Mouse (Mus musculus) embryo, embryonic 10 days (tissue): Measurements from ENCODE around the gene Gngt2.
"Not testable (repeated sequence)": the region's sequence is repeated elsewhere in the genome, so short reads cannot be mapped to it uniquely, and the experiment has no call there.

ENCODE experiments used
- DNase-seq: peaks from one replicate; pipeline ENCODE4 v3.0.0-alpha.2; 2015; ENCODE audit warnings: low spot score

The Gngt2 gene

DNA sequence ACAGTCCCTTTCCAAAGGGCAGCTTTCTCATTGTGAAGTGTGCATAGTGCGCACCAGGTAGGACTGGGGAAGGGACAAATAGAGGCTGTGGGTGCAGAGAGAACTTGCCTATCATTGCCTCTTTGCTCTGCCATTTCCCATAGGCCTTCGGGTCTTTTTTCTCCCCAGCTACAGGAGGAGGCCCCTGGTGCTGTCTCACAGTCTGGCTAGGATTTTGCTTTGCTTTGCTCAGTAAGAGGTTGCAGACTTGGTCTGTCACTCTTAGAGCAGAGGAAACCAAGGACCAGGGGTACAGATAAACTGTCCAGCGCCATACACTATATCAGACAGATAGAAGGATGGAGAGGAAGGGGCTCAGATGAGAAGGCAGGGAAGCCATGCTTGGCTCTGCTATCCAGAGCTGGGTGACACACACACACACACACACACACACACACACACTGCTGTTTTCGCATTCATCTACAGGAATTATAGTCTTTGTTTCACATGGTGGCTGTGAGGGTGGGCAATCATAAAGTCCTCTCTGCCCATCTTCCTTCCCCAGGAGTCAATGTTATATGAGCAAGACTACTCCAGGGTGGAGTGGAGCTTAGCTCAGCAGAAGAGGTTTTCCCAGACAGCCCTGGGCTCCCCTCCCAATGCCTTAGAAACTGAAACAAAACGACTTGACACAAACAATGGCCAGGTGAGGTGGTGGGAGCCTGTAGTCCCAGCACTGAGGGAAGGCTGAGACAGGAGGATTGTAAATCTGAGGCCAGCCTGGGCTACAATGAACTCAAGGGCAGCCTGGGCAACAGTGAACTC, 3.9 kb downstream of the Gngt2 start:
- no peak for DNase-seq

DNA sequence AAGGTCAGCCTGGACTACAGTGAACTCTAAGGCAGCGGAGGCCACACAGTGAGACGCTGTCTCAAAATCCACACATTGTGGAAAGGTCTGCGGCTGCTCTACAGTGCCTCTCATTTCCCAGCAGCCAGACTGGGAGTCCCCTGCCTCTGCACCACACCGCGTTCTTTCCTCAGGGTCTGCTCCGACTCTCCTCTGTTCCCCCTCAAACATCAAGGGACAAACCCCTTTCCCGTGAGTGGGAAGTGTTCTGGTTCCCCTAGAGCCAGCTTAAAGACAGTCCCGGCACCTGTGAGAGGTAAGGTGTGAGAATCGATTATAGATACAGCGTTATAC, 4.4 kb downstream of the Gngt2 start:
- no peak for DNase-seq

DNA sequence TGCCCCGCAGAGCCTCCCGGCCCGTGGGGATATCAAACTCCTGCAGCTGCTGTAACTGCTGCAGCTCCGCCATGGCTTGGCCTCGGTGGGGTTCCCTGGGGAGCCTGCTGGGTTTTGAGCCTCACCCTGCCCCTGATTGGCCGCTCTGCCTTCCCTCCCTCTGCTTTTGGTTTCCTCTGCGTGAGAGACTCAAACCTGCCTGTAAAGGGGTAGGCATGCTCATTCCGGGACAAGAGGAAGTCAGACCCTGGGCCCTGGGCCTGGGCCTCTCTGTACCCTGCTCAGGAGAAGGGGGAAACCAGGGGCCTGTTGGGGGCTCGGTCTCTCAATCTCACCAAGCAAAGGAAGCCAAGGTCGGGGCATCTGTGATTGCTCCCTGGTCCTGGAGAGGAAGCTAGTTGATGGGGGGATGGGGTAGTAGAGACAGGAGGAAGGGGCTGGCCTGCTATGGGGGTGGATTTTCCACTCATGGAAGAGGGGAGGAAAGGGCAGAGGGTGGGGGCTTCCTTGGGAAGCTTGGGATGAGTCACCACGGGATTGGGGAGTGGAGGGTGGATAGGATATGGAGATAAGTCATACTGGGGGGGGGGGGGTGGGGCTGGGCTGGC, 5.2 kb downstream of the Gngt2 start, which contains the start of gene Abi3:
TSS of gene Abi3 (minus strand) at position 403 of the 608 bp plus-strand sequence.
- no peak for DNase-seq

DNA sequence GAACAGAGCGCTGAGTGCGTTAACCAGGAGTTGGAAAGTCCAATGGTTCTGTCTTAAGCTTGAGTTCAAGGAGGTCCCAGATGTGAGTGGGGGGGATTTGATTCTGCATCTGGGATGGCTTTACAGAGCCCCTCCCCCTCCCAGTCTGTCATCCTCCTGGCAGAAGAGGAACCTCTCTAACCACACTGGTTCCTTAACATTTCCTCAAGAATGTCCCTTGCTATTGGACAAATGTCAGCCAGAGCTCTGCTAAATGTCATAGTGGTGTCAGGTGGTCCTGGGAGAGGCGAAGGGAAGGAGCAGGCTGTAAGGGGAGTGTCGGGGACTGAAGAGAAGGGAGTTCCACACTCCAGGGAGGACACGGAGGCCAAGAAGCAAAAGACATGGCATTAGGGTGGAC, 5.9 kb downstream of the Gngt2 start:
- no peak for DNase-seq

DNA sequence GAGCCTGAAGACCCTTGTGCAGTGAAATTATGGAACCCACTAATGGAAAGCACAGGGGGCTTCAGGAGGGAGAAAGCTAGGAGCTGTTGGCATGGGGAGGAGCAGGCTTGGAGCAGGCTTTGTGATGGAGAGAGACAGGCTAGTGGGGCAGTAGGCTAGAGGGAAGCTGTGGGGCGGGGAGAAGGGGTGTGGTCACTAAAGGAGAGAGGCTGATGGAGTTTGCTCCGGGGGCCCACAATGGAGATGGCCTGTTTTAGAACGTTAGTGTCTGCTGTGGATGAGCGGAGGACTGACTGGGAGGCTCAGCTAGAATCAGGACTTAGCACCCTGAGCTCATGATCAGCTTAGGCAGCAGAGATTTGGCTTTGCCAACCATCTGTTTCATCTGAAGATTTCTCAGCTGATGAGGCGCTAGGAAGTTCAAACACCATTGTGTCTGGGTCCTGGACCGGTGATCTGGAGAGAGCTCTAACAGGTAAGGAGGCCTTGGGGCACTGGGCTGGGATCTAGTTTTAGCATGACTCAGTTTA, 6.5 kb downstream of the Gngt2 start:
- DNase-seq, result no peak

DNA sequence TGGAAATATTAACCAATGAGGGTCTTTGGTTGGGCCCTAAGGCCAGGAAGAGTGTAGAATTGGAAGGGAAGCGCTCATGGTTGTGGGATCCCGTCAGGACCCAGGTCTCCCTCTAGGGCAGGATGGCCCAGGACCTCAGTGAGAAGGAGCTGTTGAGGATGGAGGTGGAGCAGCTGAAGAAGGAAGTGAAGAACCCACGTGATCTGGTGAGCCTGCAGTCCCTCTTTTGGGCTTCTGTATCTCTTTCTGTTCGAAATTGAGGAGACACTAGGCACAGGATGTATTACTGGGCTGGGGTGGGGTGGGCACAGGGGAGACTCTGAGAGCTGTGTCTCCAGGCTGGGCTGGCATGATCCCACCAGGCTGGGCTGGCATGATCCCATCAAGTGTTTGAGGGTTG, 7.9 kb downstream of the Gngt2 start:
- DNase-seq, result no peak

DNA sequence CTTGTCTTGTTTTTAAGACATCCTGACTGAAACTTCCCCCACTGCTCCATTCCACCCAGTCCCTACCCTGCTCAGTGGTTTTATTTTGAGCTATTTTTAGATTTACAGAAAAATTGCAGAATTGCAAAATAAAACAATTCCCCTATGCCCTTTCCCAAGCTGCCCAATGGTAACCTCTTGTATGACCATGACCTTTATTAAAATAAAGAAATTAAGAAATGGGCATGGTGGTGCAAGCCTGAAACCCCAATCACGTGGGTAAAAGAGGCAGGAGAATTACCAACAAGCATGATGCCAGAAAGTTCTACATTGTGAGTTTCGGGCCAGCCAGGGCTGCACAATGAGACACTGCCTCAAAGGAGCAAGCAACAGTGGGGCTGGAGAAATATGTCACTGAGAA, 13.9 kb downstream of the Gngt2 start:
- DNase-seq, result no peak

DNA sequence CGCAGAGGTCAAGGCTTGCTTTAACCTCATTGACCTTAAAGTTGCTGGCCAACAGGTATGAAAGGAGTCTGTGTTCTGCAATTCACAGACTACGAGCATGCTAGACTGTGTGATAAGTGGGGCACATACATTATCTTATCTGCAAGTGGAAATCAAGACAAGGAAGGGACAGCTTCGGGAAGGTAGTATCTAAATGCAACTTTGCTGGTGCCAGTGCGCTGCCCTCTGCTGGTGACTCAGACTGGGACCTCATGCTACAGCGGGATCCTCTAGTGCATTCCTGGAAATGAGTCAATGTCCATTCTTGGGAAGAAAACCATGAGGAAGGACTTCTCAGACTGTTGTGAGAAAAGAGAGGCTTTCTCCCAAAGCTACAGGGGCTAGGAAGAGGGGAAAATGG, 16.7 kb downstream of the Gngt2 start:
- DNase-seq, result peak; percentile 51

DNA sequence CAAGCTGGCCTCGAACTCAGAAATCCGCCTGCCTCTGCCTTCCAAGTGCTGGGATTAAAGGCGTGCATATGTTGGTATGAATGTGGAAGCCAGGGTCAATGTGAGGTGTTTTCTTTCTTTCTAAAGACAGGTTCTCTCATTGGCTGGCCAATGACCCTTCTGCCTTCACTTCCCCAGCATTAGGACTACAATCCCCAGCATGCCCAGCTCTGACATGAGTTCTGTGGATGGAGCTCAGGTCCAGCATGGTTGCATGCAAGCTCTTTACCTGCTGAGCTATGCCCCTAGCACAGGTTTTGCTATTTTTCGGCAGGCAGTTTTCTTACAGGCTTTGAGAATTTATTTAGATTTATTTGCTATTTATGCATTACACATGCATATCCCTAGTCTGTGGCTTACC, 20.3 kb downstream of the Gngt2 start:
- no peak for DNase-seq

DNA sequence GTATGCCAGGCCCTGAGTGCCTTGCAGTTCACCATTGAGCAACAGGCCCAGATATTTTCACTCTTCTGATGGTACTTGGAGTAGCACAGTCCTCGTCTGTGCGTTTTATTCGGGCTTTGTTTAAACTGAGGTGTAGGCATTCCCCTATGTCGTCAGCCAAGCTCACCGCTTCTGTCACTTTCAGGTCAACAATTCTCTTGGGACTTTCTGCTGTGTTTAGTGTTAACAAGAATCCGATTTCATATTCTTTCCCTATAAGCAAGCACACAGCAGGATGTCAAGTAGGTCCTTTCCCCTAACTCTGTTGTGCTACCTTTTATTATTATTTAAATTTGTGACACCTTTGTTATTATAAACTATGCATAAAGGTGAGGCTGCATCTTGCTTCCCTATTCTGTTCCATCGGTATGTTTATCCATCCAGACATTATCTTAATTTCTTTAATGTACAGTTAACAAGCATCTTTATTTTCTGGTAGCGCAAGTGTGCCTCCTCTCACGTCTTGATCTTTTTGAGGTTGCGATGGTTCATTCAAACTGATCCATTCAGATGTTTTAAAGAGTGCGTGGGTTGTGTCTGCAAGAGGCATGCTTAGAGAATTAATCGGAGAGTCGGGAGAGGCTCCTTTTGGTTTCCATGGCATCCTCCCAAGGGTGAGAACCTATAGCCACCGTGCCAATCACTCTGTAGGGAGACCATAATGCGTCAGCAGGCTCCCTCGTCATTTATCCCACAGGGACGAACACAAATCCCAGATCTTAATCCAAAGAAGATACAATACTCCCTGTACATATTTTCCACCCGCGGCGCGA, 20.9 kb downstream of the Gngt2 start:
- no peak for DNase-seq

DNA sequence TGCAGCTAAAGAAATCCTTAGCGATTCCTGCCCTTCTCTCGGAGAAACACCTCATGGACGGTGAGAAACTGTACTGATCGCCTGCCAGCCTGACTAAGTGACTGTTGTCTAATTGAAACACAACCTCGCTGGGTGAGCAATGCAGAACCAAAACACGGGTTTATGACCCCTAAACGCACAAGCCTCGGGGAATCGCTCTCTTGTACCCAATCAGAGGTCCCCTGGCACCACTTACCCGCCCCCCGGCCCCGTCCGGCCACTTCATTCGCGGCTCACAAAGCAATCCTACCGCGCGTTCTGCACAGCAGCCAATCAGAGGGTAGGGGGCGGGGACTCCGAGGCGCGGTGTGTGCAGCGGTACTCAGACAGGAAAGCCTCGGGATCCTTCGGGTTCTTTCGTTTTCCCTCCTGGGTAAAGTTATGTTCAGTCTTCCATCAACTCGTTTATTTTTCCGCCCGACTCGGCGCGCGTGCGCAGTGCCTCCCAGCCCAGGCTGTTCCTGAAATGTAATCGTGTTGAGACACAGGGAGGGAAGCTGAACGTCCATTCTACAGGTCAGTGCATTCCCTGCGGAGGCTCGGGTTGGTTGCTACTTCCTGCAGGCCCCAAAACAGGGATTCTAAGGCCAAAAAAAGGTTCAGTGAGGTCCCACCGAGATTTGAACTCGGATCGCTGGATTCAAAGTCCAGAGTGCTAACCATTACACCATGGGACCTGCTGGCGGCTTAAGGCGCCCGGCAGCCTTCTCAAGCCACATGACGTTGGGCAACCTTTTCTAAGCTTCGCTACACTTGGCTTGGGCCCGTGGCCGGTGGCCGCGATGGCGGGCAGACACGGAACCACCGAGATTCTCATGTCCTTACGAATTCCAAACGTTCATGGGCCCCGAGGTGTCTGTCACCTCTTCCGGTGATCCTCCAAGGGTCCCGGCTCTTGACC, 21.8 kb downstream of the Gngt2 start:
- DNase-seq, result peak; percentile 94

DNA sequence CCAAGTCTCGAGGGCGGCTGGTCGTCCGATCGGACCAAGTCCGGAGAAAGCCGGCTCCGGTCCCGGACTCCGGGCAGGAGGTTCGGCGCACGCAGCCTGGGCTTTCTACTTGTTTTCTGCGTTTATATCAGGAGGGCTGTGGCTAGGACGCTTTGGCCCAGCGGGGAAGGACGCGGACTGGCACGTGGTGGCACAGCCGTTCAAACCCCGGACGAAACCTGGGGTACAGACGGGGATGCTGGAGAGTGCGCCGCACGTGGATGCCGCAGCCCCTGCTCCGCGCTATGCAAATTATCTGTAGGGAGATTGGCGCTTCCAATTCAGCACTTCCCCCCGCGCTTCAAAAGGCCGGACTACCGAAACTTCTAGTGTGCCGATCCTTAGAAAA, 22.4 kb downstream of the Gngt2 start:
- peak; percentile 87 for DNase-seq

DNA sequence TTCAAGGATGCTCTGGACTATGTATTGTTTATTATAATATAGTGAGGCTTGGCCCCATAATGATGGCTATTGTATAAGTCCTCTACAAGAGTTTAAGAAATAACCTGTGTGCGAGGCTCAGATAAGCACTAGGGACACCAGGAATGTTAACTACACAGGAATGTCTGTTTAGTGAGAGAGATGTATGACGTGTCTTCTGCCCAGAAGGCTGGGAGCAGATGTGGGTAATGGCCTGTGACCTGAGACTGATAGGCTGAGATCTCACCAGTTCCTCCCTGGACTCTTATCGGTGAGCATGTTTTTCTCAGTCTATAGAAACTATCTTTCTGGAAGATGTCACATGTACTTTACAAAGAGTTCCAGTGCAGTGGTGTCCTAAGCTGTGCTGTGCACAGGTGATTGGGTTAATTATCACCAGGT, 23.1 kb downstream of the Gngt2 start:
- peak; percentile 60 for DNase-seq

DNA sequence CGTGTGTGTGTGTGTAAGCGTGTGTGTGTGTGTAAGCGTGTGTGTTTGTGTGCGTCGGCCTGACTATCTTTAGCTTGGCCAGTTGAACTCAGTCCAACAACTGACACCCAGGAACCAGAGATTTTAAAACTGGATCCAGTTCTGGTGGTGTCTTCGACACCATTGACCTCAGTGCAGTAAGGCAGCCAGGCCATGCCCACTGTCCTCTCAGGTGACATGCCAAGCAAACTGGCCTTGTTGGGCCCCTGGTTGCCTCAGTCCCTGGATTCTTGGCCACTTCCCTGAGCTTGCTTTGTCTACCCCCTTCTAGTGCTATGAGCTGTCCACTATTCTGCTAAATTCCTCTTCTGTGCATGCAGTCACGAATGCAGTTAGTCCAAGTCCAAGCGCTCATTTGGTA, 24.4 kb downstream of the Gngt2 start:
- no peak for DNase-seq

DNA sequence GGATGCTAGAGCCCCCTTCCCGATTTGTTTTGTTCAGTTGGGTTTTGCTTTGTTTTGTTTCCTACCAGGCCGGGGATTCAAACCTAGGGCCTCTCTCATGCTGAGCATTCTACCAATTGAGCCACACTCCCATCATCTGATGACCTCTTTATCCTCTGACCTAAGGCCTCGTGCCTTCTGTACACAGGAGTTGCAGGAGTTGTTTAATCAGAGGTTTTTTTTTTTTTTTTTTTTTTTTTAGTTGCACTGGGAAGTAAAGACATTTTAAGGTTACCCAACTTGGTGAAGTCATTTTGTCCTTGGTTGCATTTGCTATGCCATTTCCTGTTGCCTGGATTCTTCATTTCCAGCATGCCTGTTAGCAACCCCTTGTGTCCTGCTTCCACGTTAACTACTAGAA, 32.4 kb downstream of the Gngt2 start:
- DNase-seq, result no peak

DNA sequence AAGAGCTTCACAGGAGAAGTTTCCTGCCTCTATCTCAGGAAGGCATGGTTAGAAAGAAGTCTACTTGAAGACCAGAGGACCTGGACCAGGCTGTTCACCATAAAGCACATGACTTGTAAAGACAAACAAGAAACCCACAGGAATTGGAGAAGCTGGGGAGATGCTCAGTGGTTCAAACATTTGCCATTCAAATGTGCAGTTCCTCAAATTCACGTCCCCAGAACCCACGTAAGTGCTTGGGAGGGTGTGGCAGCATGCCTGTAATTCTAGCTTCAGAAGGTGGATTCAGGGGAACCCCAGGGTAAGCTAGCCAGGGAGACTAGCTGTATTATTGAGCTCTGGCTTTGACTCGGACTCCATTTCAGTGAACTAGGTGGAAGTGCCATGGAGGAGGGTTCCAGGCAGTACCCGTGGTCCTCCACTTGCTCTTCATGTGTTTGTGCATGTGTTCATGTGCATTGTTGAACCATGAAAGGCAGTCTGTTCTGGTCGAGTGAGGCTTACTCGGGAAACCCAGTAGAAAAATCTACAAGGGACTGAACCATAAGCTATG, 33.0 kb downstream of the Gngt2 start:
- no peak for DNase-seq

DNA sequence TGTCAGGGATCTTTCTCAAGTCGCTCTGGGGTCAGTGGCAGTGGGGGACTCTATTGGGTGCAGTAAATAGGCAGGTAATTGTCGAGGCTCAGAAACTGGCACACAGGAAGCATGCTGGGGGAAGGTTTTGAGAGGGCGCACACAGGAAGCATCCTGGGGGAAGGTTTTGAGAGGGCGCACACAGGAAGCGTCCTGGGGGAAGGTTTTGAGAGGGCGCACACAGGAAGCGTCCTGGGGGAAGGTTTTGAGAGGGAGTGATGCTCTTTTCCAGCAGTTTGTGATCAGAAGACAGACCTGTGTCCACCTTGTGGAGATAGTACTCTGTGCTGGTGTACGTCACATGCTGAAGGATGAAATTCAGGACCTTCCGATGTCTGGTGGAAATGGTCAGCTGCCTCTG, 38.8 kb downstream of the Gngt2 start:
- DNase-seq, result peak; percentile 8

DNA sequence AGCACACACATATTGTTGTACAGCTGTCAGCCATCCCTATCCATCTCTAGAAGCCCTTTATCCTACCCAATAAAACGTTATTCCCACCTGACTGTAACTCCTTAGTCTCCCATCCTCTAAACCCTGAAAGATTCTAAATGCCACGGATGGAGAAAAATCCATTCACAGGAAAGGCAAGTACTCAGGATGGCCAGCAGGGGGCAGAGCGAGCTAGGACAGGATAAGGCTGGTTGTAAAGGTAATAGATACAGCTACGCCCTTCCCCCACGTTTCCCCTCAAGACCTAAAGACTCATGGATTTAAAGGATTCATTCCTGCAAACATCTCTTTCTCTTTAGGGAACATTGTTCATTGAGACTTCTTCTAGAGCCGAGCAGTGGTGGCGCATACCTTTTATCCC, 39.3 kb downstream of the Gngt2 start:
- peak; percentile 87 for DNase-seq

DNA sequence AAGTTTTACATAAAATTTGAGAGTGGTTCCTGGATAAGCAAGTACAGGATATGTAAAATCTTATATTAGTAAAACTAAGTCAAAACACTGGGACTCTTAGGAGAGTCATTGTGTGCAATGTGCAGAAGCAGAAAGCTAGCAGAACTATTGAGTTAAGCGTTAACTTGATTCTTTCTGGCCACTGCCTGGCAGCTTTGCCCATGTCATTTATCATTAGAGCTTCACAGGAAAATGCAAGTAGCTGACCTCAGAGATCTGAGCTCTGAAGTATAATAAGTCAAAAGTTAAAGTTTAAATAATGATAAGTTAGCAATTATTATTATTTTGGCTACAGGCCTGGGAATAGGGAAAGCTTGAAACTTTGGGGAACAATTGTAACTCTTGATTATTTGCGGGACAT, 42.8 kb downstream of the Gngt2 start:
- DNase-seq, result not testable (repeated sequence)

DNA sequence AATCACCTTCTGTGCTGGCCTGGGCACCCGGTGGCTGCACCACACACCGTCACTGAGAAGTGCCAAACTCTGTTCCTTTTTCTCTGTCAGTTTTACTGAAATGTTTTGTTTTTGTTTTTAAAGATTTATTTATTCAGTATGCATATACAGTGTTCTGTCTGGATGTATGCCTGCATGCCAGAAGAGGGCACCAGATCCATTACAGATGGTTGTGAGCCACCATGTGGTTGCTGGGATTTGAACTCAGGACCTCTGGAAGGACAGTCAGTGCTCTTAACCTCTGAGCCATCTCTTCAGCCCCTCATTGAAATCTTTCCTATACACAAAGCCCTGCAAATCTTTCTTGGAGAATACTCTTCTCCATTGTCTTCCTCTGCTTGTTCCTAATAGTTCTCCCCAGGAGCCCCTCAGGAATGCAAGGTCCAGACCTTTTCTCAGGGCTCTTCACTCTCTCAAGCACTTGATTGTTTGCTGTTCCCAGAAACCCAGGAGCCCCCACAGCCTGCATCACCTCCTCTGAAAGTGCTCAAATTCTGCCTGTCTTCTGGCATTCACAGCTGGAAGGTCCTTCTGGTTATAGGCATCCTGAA, 53.5 kb downstream of the Gngt2 start:
- DNase-seq, result no peak
